Mouse (Mus musculus) neural tube, embryonic 13.5 days (tissue): Measurements from ENCODE around the gene Trim8. TPM values are rescaled to one million over a fixed set of nuclear protein-coding genes. Genes with fewer than 3 reads are reported as not detected.

Experiments
- ATAC-seq: fragments of 200-750 bp; cut with Nextera tagmentation; 2 replicates; pipeline ENCODE4 v1.8.0; 2017; ENCODE audit warnings: low read depth, mild to moderate bottlenecking, moderate TSS enrichment, moderate library complexity
- H3K27ac ChIP-seq: fragments of 300-500 bp; sonication (generic); replicated peaks from 2 replicates; pipeline ENCODE4 v1.5.1; 2015; ENCODE audit warnings: moderate library complexity, mild to moderate bottlenecking, inconsistent platforms
- H3K27me3 ChIP-seq: fragments of 300-500 bp; sonication (generic); 2 replicates; pipeline ENCODE4 v1.6.1; 2015; ENCODE audit warnings: mild to moderate bottlenecking, inconsistent platforms
- H3K36me3 ChIP-seq: fragments of 300-500 bp; sonication (generic); 2 replicates; pipeline ENCODE4 v1.6.1; 2015; ENCODE audit warnings: mild to moderate bottlenecking, inconsistent platforms
- H3K4me1 ChIP-seq: fragments of 300-500 bp; sonication (generic); replicated peaks from 2 replicates; pipeline ENCODE4 v1.6.1; 2015; ENCODE audit warnings: inconsistent platforms
- H3K4me2 ChIP-seq: fragments of 300-500 bp; sonication (generic); 2 replicates; pipeline ENCODE4 v1.6.1; 2015; ENCODE audit warnings: inconsistent platforms, mild to moderate bottlenecking, moderate library complexity
- H3K4me3 ChIP-seq: fragments of 300-500 bp; sonication (generic); 2 replicates; pipeline ENCODE4 v1.5.1; 2015; ENCODE audit warnings: mild to moderate bottlenecking, inconsistent platforms
- H3K9ac ChIP-seq: fragments of 300-500 bp; sonication (generic); 2 replicates; pipeline ENCODE4 v1.6.1; 2015; ENCODE audit warnings: moderate library complexity, mild to moderate bottlenecking, inconsistent platforms
- H3K9me3 ChIP-seq: fragments of 300-500 bp; sonication (generic); 2 replicates; pipeline ENCODE4 v1.6.1; 2016; ENCODE audit warnings: inconsistent platforms
- WGBS: fragments of 180-500 bp; shearing (Covaris S2); methylation state at CpG from one replicate; pipeline ENCODE4 v1.1.7; 2015; 5-methylcytosine and 5-hydroxymethylcytosine counted together
- polyA plus RNA-seq: library from polyadenylated mRNA; unstranded; fragments of >200 nt; fragmentation: Nextera tagmentation; extraction: Ambion mirVana; gene quantifications from 2 replicates; pipeline ENCODE4 v1.2.1, GENCODE M21; 2015

Gene Trim8
- polyA plus RNA-seq, 1 experiment from 2014 or later = 30.4 TPM

DNA sequence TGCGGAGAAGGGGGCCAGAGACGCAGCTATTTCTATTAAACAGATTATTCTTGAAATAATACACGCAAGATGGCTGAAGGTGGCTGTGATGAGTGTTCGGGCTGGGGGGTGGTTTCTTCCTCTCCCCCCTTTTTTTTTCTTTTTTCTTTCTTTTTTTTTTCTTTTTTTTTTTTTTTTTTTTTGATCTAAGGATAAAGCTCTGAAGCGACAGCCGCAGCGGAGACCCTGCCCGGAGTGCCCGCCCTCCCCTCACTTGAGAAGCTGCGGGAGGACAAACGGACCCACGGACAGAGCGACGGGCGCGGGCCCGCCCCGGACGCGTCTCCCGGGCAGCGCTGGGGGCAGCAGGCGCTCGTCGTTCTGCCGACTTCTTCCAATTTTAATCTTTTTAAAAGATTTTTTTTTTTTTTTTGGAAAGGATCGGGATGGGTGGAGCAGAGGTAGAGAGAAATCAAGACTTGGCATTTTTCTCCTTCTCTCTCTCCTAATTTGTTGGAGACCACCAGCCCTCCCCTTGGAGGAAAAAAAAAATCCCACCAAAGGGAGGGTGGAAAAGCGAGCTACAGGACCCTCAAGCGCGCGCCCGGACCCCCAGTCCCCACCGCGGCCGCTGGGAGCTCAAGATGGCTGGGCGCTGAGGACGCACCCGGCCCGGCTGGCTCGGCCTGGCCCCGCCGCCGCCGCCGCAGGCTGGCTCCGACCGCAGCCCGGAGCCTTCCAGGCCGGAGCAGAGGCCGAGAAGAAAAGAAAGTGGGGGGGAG is 741 bp upstream of the Trim8 start:
- Histone ChIP-seq H3K4me2 (peak overlapping the region; percentile 99), H3K27ac (peak overlapping the region; percentile 100), H3K9ac (peak overlapping the region; percentile 100), H3K4me1 (peaks cover 24% of the 10 kb centered on the region), H3K27me3 (no peaks in the 10 kb centered on the region), H3K4me3 (peak overlapping the region; percentile 96), H3K9me3 (no peaks in the 10 kb centered on the region), H3K36me3 (peaks cover 6% of the 10 kb centered on the region; the same call in 1 of the 2 replicates)
- WGBS = under 1% methylated on average over 39 of the region's 50 CpGs
- peak; percentile 14; the same call in 1 of the 2 replicates for ATAC-seq

GRCm38 (mm10) chr19:46502069-46502455 is 560 bp downstream of the Trim8 start:
- Histone ChIP-seq H3K36me3 (peaks cover 18% of the 10 kb centered on the region; the same call in 1 of the 2 replicates), H3K9me3 (no peaks in the 10 kb centered on the region), H3K27me3 (no peaks in the 10 kb centered on the region), H3K4me1 (peaks cover 37% of the 10 kb centered on the region), H3K9ac (peak overlapping the region; percentile 100), H3K4me2 (peak overlapping the region; percentile 99), H3K4me3 (peak overlapping the region; percentile 96), H3K27ac (peak overlapping the region; percentile 100)
- 0 out of 2 replicates have a peak, but pooled peaks have one; percentile 6 for ATAC-seq
- WGBS = 1% methylated on average over 31 of the region's 46 CpGs

DNA sequence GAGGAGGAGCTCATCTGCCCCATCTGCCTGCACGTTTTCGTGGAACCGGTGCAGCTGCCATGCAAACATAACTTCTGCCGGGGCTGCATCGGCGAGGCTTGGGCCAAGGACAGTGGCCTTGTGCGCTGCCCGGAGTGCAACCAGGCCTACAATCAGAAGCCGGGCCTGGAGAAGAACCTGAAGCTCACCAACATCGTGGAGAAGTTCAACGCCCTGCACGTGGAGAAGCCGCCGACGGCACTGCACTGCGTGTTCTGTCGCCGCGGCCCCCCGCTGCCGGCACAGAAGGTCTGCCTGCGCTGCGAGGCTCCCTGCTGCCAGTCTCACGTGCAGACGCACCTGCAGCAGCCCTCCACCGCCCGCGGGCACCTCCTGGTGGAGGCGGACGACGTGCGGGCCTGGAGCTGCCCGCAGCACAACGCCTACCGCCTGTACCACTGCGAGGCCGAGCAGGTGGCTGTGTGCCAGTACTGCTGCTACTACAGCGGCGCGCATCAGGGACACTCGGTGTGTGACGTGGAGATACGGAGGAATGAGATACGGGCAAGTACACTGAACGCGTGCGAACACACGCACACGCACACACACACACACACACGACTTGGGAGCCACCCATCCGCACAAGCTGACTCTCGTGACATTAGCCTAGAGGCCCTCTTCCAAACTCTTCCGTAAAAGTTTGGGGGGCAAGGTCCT is 1.1 kb downstream of the Trim8 start:
- H3K27me3 ChIP-seq = no peaks in the 10 kb centered on the region
- peak overlapping the region; percentile 100 for H3K27ac ChIP-seq
- H3K9me3 ChIP-seq = no peaks in the 10 kb centered on the region
- peaks cover 20% of the 10 kb centered on the region for H3K36me3 ChIP-seq
- peak overlapping the region; percentile 100 for H3K9ac ChIP-seq
- under 1% methylated on average over 53 of the region's 53 CpGs for WGBS
- peak overlapping the region; percentile 96 for H3K4me3 ChIP-seq
- peaks cover 43% of the 10 kb centered on the region for H3K4me1 ChIP-seq
- H3K4me2 ChIP-seq = peak overlapping the region; percentile 99
- ATAC-seq = 0 out of 2 replicates have a peak, but pooled peaks have one; percentile 8

- H3K27ac ChIP-seq = peak overlapping the region; percentile 100
- peaks cover 29% of the 10 kb centered on the region for H3K36me3 ChIP-seq
- ATAC-seq = no peak
- peak overlapping the region; percentile 100 for H3K9ac ChIP-seq
- H3K9me3 ChIP-seq = no peaks in the 10 kb centered on the region
- H3K27me3 ChIP-seq = no peaks in the 10 kb centered on the region
- peak overlapping the region; percentile 99 for H3K4me2 ChIP-seq
- peaks cover 52% of the 10 kb centered on the region for H3K4me1 ChIP-seq
- 0% methylated on average over 21 of the region's 21 CpGs for WGBS
- peak overlapping the region; percentile 96 for H3K4me3 ChIP-seq
Measured at GRCm38 (mm10) chr19:46503351-46504084, 2.0 kb downstream of the Trim8 start.

DNA sequence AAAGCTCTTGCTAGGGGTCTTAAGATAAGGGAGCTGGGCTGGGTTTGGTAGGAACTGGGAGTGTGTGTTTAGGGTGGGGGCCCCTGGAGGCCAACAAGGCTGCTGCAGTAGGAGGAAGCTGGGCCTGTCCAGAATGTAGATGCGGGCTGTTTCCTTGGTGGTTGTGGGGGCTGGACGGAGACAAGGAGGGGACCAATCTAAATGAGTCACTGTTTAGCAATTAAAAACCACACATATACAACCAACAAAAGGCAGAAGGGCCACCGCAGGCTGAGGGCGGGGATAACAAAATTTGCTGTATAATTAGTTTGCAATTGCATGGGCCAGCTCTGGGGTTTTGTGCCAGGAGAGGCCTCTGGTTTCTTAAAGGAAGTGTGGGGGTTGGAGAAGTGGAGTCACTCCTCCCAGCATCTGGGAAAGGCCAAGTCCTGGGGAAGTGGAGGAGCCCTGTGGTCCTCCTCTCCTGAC is 2.6 kb downstream of the Trim8 start:
- peak overlapping the region; percentile 96 for H3K4me3 ChIP-seq
- peaks cover 55% of the 10 kb centered on the region for H3K4me1 ChIP-seq
- no peak for ATAC-seq
- peaks cover 35% of the 10 kb centered on the region for H3K36me3 ChIP-seq
- H3K27ac ChIP-seq = peak overlapping the region; percentile 100
- peak overlapping the region; percentile 100 for H3K9ac ChIP-seq
- H3K27me3 ChIP-seq = no peaks in the 10 kb centered on the region
- no peaks in the 10 kb centered on the region for H3K9me3 ChIP-seq
- H3K4me2 ChIP-seq = peak overlapping the region; percentile 99
- WGBS = 0% methylated on average over 4 of the region's 4 CpGs

DNA sequence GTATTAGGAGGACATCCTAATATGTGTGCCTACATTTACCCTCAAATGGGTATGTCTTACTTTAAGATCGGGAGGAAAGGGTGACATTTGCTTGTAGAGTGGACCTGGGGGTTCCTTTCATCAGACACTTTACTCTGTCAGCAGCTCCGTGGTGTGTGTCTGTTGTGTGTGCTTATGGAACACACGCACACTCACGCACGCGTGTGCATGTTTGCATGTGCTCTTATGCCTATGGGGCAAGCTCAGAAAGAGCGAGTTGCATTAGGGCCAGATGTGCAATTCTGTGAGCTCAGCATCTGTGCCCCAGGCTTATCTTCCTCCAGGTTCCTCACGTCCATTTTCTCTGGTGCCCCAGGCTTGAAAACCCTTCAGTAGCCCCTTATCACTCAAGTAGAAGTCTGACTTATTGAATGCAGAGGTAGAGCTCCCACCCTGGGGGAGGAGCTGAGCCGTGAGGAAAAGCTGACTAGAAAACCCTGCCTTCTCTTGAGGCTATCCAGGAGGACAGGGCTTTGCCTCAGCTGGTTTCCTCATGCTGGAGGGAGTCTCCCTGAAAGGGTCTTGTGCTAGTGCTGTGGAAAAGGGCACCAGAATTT is 3.4 kb downstream of the Trim8 start:
- 56% methylated on average over 9 of the region's 9 CpGs for WGBS
- Histone ChIP-seq H3K4me1 (peaks cover 60% of the 10 kb centered on the region), H3K4me3 (peak overlapping the region; percentile 96), H3K27me3 (no peaks in the 10 kb centered on the region), H3K9ac (peak overlapping the region; percentile 100), H3K4me2 (peak overlapping the region; percentile 99), H3K36me3 (peaks cover 42% of the 10 kb centered on the region), H3K27ac (peak overlapping the region; percentile 100), H3K9me3 (no peaks in the 10 kb centered on the region)
- no peak for ATAC-seq

GRCm38 (mm10) chr19:46505646-46506371 is 4.3 kb downstream of the Trim8 start:
- Histone ChIP-seq H3K9me3 (no peaks in the 10 kb centered on the region), H3K4me2 (peak overlapping the region; percentile 99), H3K9ac (peak overlapping the region; percentile 100), H3K36me3 (peaks cover 50% of the 10 kb centered on the region), H3K27me3 (no peaks in the 10 kb centered on the region), H3K4me1 (peaks cover 69% of the 10 kb centered on the region), H3K27ac (peak overlapping the region; percentile 90), H3K4me3 (peak overlapping the region; percentile 96)
- no peak for ATAC-seq
- 73% methylated on average over 8 of the region's 8 CpGs for WGBS

DNA sequence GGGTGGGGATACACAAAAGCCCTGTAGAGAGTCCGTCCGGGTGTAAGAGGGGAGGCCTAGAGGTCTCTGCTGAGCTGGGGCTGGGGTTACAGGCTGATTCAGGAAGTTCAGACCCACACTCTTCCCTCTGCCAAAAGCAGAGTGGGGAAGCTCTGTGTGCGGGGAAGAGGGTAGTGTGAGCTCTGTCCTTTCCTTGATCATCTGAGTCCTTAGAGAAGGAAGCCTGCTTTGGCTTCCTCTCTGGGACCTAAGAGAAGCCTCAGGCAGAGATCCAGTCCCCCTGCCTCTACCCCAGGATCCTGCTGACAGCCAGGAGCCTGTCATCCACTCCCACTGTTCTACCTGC is 4.8 kb downstream of the Trim8 start:
- 40% methylated on average over 3 of the region's 3 CpGs for WGBS
- H3K27me3 ChIP-seq = no peaks in the 10 kb centered on the region
- H3K4me1 ChIP-seq = peaks cover 74% of the 10 kb centered on the region
- H3K9me3 ChIP-seq = no peaks in the 10 kb centered on the region
- no peak for ATAC-seq
- H3K4me3 ChIP-seq = peak overlapping the region; percentile 96
- peak overlapping the region; percentile 90 for H3K27ac ChIP-seq
- H3K36me3 ChIP-seq = peaks cover 56% of the 10 kb centered on the region
- H3K9ac ChIP-seq = peak overlapping the region; percentile 100
- H3K4me2 ChIP-seq = peak overlapping the region; percentile 99

- 12% methylated on average over 8 of the region's 8 CpGs for WGBS
- no peaks in the 10 kb centered on the region for H3K27me3 ChIP-seq
- ATAC-seq = peak; percentile 16; the same call in 1 of the 2 replicates
- H3K4me2 ChIP-seq = peak overlapping the region; percentile 99
- H3K36me3 ChIP-seq = peaks cover 64% of the 10 kb centered on the region
- H3K4me1 ChIP-seq = peaks cover 74% of the 10 kb centered on the region
- H3K4me3 ChIP-seq = peak overlapping the region; percentile 96
- peak overlapping the region; percentile 90 for H3K27ac ChIP-seq
- peak overlapping the region; percentile 100 for H3K9ac ChIP-seq
- no peaks in the 10 kb centered on the region for H3K9me3 ChIP-seq
Measured at GRCm38 (mm10) chr19:46507181-46507581, 5.7 kb downstream of the Trim8 start.

- H3K9ac ChIP-seq = peak overlapping the region; percentile 100
- 67% methylated on average over 1 of the region's 1 CpGs for WGBS
- H3K4me3 ChIP-seq = peak overlapping the region; percentile 96
- no peaks in the 10 kb centered on the region for H3K27me3 ChIP-seq
- peak overlapping the region; percentile 90 for H3K27ac ChIP-seq
- H3K4me2 ChIP-seq = peak overlapping the region; percentile 99
- ATAC-seq = no peak
- H3K9me3 ChIP-seq = no peaks in the 10 kb centered on the region
- H3K36me3 ChIP-seq = peaks cover 70% of the 10 kb centered on the region
- H3K4me1 ChIP-seq = peaks cover 74% of the 10 kb centered on the region
Measured at GRCm38 (mm10) chr19:46507806-46508205, 6.3 kb downstream of the Trim8 start.

- peak overlapping the region; percentile 100 for H3K9ac ChIP-seq
- WGBS = 31% methylated on average over 3 of the region's 3 CpGs
- H3K4me1 ChIP-seq = peaks cover 74% of the 10 kb centered on the region
- H3K4me2 ChIP-seq = peak overlapping the region; percentile 99
- H3K27me3 ChIP-seq = no peaks in the 10 kb centered on the region
- H3K36me3 ChIP-seq = peaks cover 80% of the 10 kb centered on the region
- peak overlapping the region; percentile 90; the same call in 1 of the 2 replicates for H3K27ac ChIP-seq
- H3K9me3 ChIP-seq = no peaks in the 10 kb centered on the region
- no peak overlapping the region for H3K4me3 ChIP-seq
- ATAC-seq = no peak
Measured at GRCm38 (mm10) chr19:46508738-46509137, 7.2 kb downstream of the Trim8 start.
